Mouse (Mus musculus): ENCODE data around the gene Slc28a1. TPM values are rescaled to one million over a fixed set of nuclear protein-coding genes. Genes with fewer than 3 reads are reported as not detected.
"Not testable (repeated sequence)": the region's sequence is repeated elsewhere in the genome, so short reads cannot be mapped to it uniquely, and the experiment has no call there.

The Slc28a1 gene
- polyA plus RNA-seq, 1 experiment, result not detected

DNA sequence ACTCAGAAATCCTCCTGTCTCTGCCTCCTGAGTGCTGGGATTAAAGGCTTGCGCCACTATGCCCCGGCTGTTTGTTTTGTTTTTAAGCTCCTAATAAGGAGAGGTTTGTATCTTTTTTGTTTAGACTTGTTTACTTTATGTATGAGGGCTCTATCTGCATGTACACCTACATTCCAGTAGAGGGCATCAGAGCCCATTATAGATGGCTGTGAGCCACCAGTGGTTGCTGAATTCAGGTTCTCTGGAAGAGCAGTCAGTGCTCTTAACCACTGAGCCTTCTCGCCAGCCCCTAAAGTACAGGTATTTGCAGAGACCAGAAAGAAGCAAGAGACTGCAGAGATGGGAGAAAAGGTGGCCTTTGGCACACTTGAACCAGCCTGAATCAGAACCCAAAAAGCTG is 52.5 kb downstream of the Slc28a1 start:
- Histone ChIP-seq H3K4me3 (ENCODE audit: insufficient read depth, low read depth, low read length) (no peak overlapping the region), H3K27ac (replicated peaks; ENCODE audit: low read depth, low read length) (no peak overlapping the region), H3K4me1 (ENCODE audit: control insufficient read depth, insufficient read depth, insufficient read length, low read length) (no peaks in the 10 kb centered on the region)

DNA sequence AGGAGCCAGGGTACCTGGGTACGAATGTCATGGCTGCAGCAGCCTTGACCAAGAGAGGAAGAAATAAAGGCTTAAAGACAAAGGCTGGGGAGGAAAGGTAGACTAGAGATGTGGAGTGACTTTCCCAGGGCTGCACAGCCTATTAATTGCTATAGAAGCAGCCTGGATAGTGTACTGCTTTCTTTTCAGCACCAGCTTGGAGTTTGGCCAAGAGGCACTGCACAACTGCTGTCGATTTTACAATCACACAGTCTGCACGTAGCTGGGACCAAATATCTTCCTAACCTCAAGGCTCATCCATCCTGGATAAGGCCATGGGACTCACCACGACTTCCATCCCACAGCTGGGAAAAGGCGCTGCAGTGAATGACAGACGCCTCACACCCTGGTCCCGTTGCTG is 54.8 kb downstream of the Slc28a1 start:
- no peak overlapping the region for H3K27ac ChIP-seq (replicated peaks; ENCODE audit: low read depth, low read length)
- H3K4me1 ChIP-seq (ENCODE audit: control insufficient read depth, insufficient read depth, insufficient read length, low read length), result no peaks in the 10 kb centered on the region
- no peak overlapping the region for H3K4me3 ChIP-seq (ENCODE audit: insufficient read depth, low read depth, low read length)

- Histone ChIP-seq H3K27ac (replicated peaks; ENCODE audit: low read depth, low read length) (no peak overlapping the region), H3K4me1 (ENCODE audit: control insufficient read depth, insufficient read depth, insufficient read length, low read length) (no peaks in the 10 kb centered on the region), H3K4me3 (ENCODE audit: insufficient read depth, low read depth, low read length) (no peak overlapping the region)
Observed at GRCm38 (mm10) chr7:81173931-81174330, 59.3 kb downstream of the Slc28a1 start.

GRCm38 (mm10) chr7:81174654-81175053 is 60.1 kb downstream of the Slc28a1 start:
- H3K4me3 ChIP-seq (ENCODE audit: insufficient read depth, low read depth, low read length), result no peak overlapping the region
- H3K4me1 ChIP-seq (ENCODE audit: control insufficient read depth, insufficient read depth, insufficient read length, low read length), result no peaks in the 10 kb centered on the region
- H3K27ac ChIP-seq (replicated peaks; ENCODE audit: low read depth, low read length), result no peak overlapping the region

GRCm38 (mm10) chr7:81176187-81176769 is 61.7 kb downstream of the Slc28a1 start:
- no peaks in the 10 kb centered on the region for H3K4me1 ChIP-seq (ENCODE audit: control insufficient read depth, insufficient read depth, insufficient read length, low read length)
- H3K27ac ChIP-seq (replicated peaks; ENCODE audit: low read depth, low read length), result no peak overlapping the region

DNA sequence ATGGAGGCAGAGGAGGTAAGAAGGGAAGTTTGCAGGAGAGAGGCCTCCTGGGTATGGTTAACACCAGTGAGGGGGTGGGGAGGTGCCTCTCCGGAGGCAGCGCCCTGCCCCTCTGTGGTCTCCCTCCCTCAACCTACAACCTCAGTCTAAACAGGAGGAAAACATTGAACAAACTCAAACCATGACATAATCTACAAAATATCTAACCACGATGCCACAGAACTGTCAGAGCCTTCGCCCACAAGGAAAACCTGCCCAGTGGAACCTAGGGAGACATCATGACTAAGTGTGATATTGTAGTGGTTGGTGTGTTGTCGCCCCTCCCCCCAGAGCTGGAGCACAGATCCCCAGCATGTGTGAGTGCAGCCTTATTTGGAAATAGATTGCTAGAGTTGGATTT is 64.9 kb downstream of the Slc28a1 start:
- Histone ChIP-seq H3K4me1 (ENCODE audit: control insufficient read depth, insufficient read depth, insufficient read length, low read length) (no peaks in the 10 kb centered on the region), H3K27ac (replicated peaks; ENCODE audit: low read depth, low read length) (no peak overlapping the region), H3K4me3 (ENCODE audit: insufficient read depth, low read depth, low read length) (no peak overlapping the region)

More at GRCm38 (mm10) chr7:81176187-81176769, 61.7 kb downstream of the Slc28a1 start:
- H3K4me3 ChIP-seq (ENCODE audit: insufficient read depth, low read depth, low read length), result no peak overlapping the region

- Histone ChIP-seq H3K27ac (replicated peaks; ENCODE audit: low read depth, low read length) (no peak overlapping the region), H3K4me3 (ENCODE audit: insufficient read depth, low read depth, low read length) (no peak overlapping the region), H3K4me1 (ENCODE audit: control insufficient read depth, insufficient read depth, insufficient read length, low read length) (no peaks in the 10 kb centered on the region)
Observed at GRCm38 (mm10) chr7:81182492-81183175, 68.0 kb downstream of the Slc28a1 start.

GRCm38 (mm10) chr7:81183181-81183580 is 68.6 kb downstream of the Slc28a1 start:
- H3K27ac ChIP-seq (replicated peaks; ENCODE audit: low read depth, low read length), result no peak overlapping the region
- no peaks in the 10 kb centered on the region for H3K4me1 ChIP-seq (ENCODE audit: control insufficient read depth, insufficient read depth, insufficient read length, low read length)
- no peak overlapping the region for H3K4me3 ChIP-seq (ENCODE audit: insufficient read depth, low read depth, low read length)

GRCm38 (mm10) chr7:81184136-81184535 is 69.5 kb downstream of the Slc28a1 start:
- Histone ChIP-seq H3K4me1 (ENCODE audit: control insufficient read depth, insufficient read depth, insufficient read length, low read length) (no peaks in the 10 kb centered on the region), H3K27ac (replicated peaks; ENCODE audit: low read depth, low read length) (no peak overlapping the region), H3K4me3 (ENCODE audit: insufficient read depth, low read depth, low read length) (no peak overlapping the region)

GRCm38 (mm10) chr7:81184651-81185050 is 70.1 kb downstream of the Slc28a1 start:
- no peak overlapping the region for H3K4me3 ChIP-seq (ENCODE audit: insufficient read depth, low read depth, low read length)
- H3K4me1 ChIP-seq (ENCODE audit: control insufficient read depth, insufficient read depth, insufficient read length, low read length), result no peaks in the 10 kb centered on the region
- no peak overlapping the region for H3K27ac ChIP-seq (replicated peaks; ENCODE audit: low read depth, low read length)

- not testable (repeated sequence) for H3K4me3 ChIP-seq (ENCODE audit: insufficient read depth, low read depth, low read length); H3K4me1 ChIP-seq (ENCODE audit: control insufficient read depth, insufficient read depth, insufficient read length, low read length)
Observed at GRCm38 (mm10) chr7:81186036-81186435, 71.4 kb downstream of the Slc28a1 start.

GRCm38 (mm10) chr7:81189180-81189579 is 74.6 kb downstream of the Slc28a1 start:
- no peak overlapping the region for H3K4me3 ChIP-seq (ENCODE audit: insufficient read depth, low read depth, low read length)
- H3K4me1 ChIP-seq (ENCODE audit: control insufficient read depth, insufficient read depth, insufficient read length, low read length), result no peaks in the 10 kb centered on the region
- H3K27ac ChIP-seq (replicated peaks; ENCODE audit: low read depth, low read length), result no peak overlapping the region

More at GRCm38 (mm10) chr7:81186036-81186435, 71.4 kb downstream of the Slc28a1 start:
- not testable (repeated sequence) for H3K27ac ChIP-seq (replicated peaks; ENCODE audit: low read depth, low read length)

- H3K4me3 ChIP-seq (ENCODE audit: insufficient read depth, low read depth, low read length), result no peak overlapping the region
- H3K4me1 ChIP-seq (ENCODE audit: control insufficient read depth, insufficient read depth, insufficient read length, low read length), result no peaks in the 10 kb centered on the region
- no peak overlapping the region for H3K27ac ChIP-seq (replicated peaks; ENCODE audit: low read depth, low read length)
Observed at GRCm38 (mm10) chr7:81195509-81195908, 80.9 kb downstream of the Slc28a1 start.

DNA sequence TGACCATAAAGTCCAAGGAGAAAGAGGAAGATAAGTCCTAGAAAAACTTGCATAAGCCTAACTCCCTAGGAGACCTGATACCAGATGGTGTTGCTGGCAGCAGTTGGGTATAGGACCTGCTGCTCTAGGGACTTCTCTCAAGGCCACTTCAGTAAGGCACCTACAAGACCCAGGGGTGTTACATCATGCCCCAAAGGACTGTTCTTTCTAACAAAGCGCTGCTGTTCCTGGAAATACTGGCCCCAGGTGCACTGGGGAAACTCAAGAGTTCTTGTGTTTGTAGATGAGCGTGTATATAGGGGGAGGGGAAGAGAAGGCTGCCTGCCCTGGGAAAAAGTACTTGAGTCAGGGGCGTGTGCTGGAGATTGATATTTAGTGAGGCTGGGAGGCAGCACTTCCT is 82.2 kb downstream of the Slc28a1 start:
- Histone ChIP-seq H3K27ac (replicated peaks; ENCODE audit: low read depth, low read length) (no peak overlapping the region), H3K4me1 (ENCODE audit: control insufficient read depth, insufficient read depth, insufficient read length, low read length) (no peaks in the 10 kb centered on the region), H3K4me3 (ENCODE audit: insufficient read depth, low read depth, low read length) (no peak overlapping the region)

DNA sequence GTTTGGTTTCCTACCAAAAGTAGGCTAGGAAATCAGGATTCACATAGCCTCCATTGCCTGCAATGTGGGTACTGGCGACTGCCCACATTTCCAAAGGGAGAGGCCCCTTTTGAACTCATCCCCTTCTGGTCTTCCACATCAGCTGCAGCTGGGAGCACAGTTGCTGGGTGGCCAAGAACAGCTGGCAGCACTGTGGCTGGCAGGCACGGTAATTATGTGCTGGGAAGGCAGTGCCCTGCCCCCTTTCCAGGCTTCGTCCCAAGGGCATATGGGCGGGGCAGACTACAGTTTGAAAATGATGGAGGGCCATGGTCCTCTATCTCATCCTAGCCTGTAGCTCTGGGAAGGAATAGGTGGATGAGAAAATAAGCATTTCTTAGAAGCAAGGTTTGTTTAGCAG is 83.9 kb downstream of the Slc28a1 start:
- Histone ChIP-seq H3K4me3 (ENCODE audit: insufficient read depth, low read depth, low read length) (no peak overlapping the region), H3K27ac (replicated peaks; ENCODE audit: low read depth, low read length) (no peak overlapping the region), H3K4me1 (ENCODE audit: control insufficient read depth, insufficient read depth, insufficient read length, low read length) (no peaks in the 10 kb centered on the region)

DNA sequence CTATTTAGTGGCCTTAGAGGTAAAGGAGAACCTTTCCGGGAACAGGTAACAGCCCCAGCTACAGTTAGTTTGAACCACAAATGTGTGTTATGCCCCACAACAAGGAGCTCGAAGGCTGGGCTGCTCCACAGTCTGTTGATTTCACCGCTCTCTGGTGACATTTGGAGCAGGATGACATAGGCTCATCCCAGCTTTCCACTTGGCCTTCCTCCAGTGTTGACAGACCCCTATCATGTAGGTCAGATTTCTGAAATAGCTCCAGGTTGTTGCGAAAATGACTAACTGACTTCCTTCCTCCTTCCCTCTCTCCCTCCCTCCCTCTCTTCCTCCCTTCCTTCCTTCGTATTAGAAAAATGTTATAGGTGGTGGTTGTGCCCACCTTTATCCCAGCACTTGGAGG is 84.5 kb downstream of the Slc28a1 start:
- no peak overlapping the region for H3K27ac ChIP-seq (replicated peaks; ENCODE audit: low read depth, low read length)
- no peaks in the 10 kb centered on the region for H3K4me1 ChIP-seq (ENCODE audit: control insufficient read depth, insufficient read depth, insufficient read length, low read length)
- H3K4me3 ChIP-seq (ENCODE audit: insufficient read depth, low read depth, low read length), result no peak overlapping the region

Data from brown adipose tissue, adult 24 weeks (tissue).